Mouse (Mus musculus) embryonic facial prominence, embryonic 14.5 days (tissue): Measurements from ENCODE around the gene Pcgf3. TPM values are rescaled to one million over a fixed set of nuclear protein-coding genes. Genes with fewer than 3 reads are reported as not detected.

ENCODE experiments used
- ATAC-seq: fragments of 200-750 bp; cut with Nextera tagmentation; 2 replicates; pipeline ENCODE4 v1.8.0; 2017; ENCODE audit warnings: low read depth, moderate number of reproducible peaks, moderate TSS enrichment
- DNase-seq: peaks from one replicate; pipeline ENCODE4 v3.0.0-alpha.2; 2015; ENCODE audit warnings: low spot score
- H3K27ac ChIP-seq: fragments of 300-500 bp; sonication (generic); replicated peaks from 2 replicates; pipeline ENCODE4 v1.5.1; 2014; ENCODE audit warnings: low read depth, mild to moderate bottlenecking, low read length, moderate library complexity
- H3K27me3 ChIP-seq: fragments of 300-500 bp; sonication (generic); replicated peaks from 2 replicates; pipeline ENCODE4 v1.6.1; 2014; ENCODE audit warnings: low read length; ENCODE audit not compliant: control insufficient read depth, insufficient read depth
- H3K36me3 ChIP-seq: fragments of 300-500 bp; sonication (generic); 2 replicates; pipeline ENCODE4 v1.6.1; 2014; ENCODE audit warnings: low read length, mixed read lengths; ENCODE audit not compliant: control insufficient read depth, insufficient read depth
- H3K4me1 ChIP-seq: fragments of 300-500 bp; sonication (generic); 2 replicates; pipeline ENCODE4 v1.6.1; 2014; ENCODE audit warnings: antibody characterized with exemption, low read length; ENCODE audit not compliant: control insufficient read depth, insufficient read depth
- H3K4me2 ChIP-seq: fragments of 300-500 bp; sonication (generic); 2 replicates; pipeline ENCODE4 v1.6.1; 2014; ENCODE audit warnings: low read depth, mild to moderate bottlenecking, low read length, moderate library complexity, mixed read lengths
- H3K4me3 ChIP-seq: fragments of 300-500 bp; sonication (generic); 2 replicates; pipeline ENCODE4 v1.5.1; 2014; ENCODE audit warnings: low read depth, mild to moderate bottlenecking, low read length
- H3K9ac ChIP-seq: fragments of 300-500 bp; sonication (generic); 2 replicates; pipeline ENCODE4 v1.6.1; 2014; ENCODE audit warnings: low read depth, mild to moderate bottlenecking, low read length, moderate library complexity, mixed read lengths
- H3K9me3 ChIP-seq: fragments of 300-500 bp; sonication (generic); 2 replicates; pipeline ENCODE4 v1.6.1; 2016; ENCODE audit warnings: low read length; ENCODE audit not compliant: control insufficient read depth
- WGBS: fragments of 180-500 bp; shearing (Covaris S2); extraction: QIAGEN DNeasy Blood & Tissue Kit; methylation state at CpG from one replicate; pipeline ENCODE4 v1.1.7; 2014; 5-methylcytosine and 5-hydroxymethylcytosine counted together
- polyA plus RNA-seq: library from polyadenylated mRNA; unstranded; fragments of >200 nt; fragmentation: Nextera tagmentation; extraction: Ambion mirVana; gene quantifications from 2 replicates; pipeline ENCODE4 v1.2.1, GENCODE M21; 2014

The Pcgf3 gene
- polyA plus RNA-seq, result 22.9 and 23.8 TPM in 2 replicates

DNA sequence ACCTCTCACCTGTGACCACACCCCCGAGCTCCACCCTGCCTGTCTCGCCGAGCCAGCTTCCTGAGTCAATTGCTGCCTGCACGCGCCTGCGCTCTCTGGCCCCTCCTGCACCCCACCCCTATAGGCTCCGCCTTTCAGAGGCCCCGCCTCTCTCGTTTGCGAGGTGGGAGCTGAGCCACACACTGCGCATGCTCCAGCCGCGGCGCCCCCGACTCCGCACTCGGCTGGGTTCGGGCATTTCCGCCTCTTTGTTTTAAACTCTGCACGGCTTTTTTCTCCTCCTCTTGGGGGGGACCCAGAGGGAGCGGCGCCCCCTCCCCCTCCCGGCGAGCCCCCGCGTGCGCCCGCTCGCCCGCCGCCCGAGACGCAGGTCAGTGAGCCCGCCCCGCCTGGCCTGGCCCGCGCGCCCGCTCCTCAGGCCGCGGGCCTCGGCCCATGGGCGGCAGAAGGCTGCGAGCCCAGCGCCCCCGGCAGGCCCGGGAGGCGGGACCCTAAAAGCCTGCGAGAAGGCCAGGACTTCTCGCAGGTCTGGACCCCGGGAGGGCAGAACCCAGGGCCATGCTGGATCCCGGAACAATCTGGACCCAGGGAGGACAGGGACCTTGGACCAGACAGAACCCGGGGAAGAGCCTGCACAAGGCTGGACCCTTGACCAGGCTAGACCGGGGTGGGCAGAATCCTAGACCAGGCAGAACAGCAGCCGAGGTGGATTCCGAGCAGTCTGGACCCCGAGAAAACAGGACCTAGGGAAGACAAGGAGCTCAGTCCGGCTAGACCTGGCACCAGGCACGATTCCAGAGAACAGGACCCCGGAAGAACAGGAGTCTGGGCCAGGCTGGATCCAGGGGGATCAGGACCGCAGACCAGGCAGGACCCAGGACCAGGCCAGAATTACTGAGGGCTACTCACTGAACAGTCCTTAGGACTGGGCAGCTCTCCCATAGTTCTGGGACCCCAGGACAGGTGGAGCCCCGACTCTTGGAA is at the start of gene Pcgf3:
Pcgf3 (plus strand) TSS at position 151 of the 984 bp plus-strand sequence.
- peak; percentile 98 for DNase-seq
- peak within 1 kb of the TSS; percentile 100 for H3K4me2 ChIP-seq
- ATAC-seq, result peak; percentile 96
- WGBS, result 1% methylated on average over 40 of the region's 62 CpGs
- H3K36me3 ChIP-seq, result 0 out of 2 replicates have a peak, but pooled peaks cover 9% of the 10 kb centered on the region
- no peaks in the 10 kb centered on the region for H3K9me3 ChIP-seq
- peak within 1 kb of the TSS; percentile 70 for H3K4me3 ChIP-seq
- 0 out of 2 replicates have a peak, but pooled peaks cover 3% of the 10 kb centered on the region for H3K27me3 ChIP-seq
- H3K9ac ChIP-seq, result peak within 1 kb of the TSS; percentile 99
- peaks cover 21% of the 10 kb centered on the region for H3K4me1 ChIP-seq
- H3K27ac ChIP-seq, result peak within 1 kb of the TSS; percentile 85

DNA sequence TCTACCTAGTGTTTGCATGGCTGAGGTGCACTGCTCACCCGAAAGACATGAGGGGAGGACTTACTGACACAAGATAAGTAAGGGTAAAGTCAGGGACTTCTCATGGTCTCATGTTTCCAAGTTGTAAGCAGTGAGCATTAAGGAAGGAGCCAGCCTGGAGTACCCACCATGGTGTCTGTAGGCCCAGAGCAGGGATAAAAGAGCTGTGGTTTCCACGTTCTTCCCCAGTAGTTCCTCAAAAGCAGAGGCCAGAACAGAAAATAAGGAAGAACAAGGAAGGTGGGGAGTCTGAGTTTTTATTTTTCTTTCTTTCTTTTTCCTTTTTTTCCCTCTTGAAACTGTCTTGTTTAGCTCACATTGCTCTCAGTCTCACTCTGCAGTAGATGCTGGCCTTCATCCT is 46.3 kb upstream of the Pcgf3 start:
- no peaks in the 10 kb centered on the region for H3K4me1 ChIP-seq
- H3K27me3 ChIP-seq, result no peaks in the 10 kb centered on the region
- H3K9me3 ChIP-seq, result no peaks in the 10 kb centered on the region
- no peak overlapping the region for H3K4me2 ChIP-seq
- H3K9ac ChIP-seq, result no peak overlapping the region
- DNase-seq, result no peak
- no peak overlapping the region for H3K27ac ChIP-seq
- no peaks in the 10 kb centered on the region for H3K36me3 ChIP-seq
- ATAC-seq, result no peak
- WGBS, result 74% methylated on average over 2 of the region's 2 CpGs
- no peak overlapping the region for H3K4me3 ChIP-seq

DNA sequence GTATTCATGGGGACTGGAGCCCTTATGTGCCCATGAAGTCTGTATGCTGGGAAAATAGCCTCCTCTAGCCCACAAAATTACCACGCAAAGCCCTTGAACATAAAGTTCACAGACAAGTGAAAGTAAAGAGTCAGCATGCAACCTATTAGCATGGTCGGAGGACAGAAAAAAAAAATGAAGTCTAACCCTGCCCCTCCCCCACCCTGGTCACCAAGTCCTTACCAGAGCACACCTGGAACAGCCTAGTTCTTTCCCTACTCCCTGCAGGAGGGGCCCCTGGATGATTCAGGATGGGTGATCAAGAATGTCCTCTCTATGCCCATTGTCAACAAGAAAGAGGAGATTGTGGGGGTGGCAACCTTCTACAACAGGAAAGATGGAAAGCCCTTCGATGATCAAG is 38.3 kb upstream of the Pcgf3 start:
- no peak overlapping the region for H3K4me3 ChIP-seq
- no peak for DNase-seq
- 66% methylated on average over 3 of the region's 3 CpGs for WGBS
- no peak overlapping the region for H3K27ac ChIP-seq
- no peaks in the 10 kb centered on the region for H3K36me3 ChIP-seq
- H3K4me2 ChIP-seq, result no peak overlapping the region
- no peak overlapping the region for H3K9ac ChIP-seq
- H3K4me1 ChIP-seq, result no peaks in the 10 kb centered on the region
- no peaks in the 10 kb centered on the region for H3K9me3 ChIP-seq
- H3K27me3 ChIP-seq, result no peaks in the 10 kb centered on the region
- no peak for ATAC-seq

DNA sequence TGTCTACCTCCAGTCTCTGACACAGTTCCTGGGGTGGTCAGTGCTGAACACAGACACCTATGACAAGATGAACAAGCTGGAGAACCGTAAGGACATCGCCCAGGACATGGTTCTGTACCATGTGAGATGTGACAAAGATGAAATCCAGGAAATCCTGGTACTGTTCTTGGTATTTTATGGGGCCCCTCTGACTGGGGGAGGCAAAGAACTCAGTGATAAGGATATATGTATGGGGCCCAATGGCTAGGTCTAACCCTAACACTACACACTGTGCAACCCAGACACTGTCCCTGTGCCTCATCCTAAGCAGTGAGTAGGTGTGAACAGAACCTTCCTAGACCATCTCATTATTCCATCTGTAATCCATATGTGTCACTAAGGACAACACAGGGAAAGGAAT is 37.6 kb upstream of the Pcgf3 start:
- H3K36me3 ChIP-seq, result no peaks in the 10 kb centered on the region
- H3K27ac ChIP-seq, result no peak overlapping the region
- no peaks in the 10 kb centered on the region for H3K4me1 ChIP-seq
- H3K4me3 ChIP-seq, result no peak overlapping the region
- DNase-seq (no peak), ATAC-seq (no peak)
- WGBS, result 80% methylated on average over 2 of the region's 2 CpGs
- H3K9ac ChIP-seq, result no peak overlapping the region
- H3K27me3 ChIP-seq, result no peaks in the 10 kb centered on the region
- no peaks in the 10 kb centered on the region for H3K9me3 ChIP-seq
- no peak overlapping the region for H3K4me2 ChIP-seq

DNA sequence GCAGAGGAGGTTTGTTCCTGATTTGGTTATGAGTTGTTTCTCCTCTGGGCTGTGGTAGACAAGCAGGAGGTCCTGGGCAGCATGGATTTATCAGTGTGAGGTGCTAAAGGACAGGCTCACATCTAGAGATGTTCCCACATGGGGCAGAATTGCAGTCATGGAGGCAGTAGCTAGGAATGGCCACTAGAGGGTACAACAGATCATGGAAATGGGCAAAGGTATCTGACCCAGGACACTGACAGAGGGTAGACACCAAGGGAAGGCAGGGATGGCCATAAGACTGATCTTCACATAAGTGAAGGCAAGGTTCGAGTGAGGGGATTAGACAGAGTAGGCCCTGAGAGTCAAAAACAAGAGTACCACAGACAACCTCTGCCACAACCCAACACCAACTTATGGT is 33.8 kb upstream of the Pcgf3 start:
- Histone ChIP-seq H3K27me3 (no peaks in the 10 kb centered on the region), H3K27ac (no peak overlapping the region), H3K4me2 (no peak overlapping the region), H3K9me3 (no peaks in the 10 kb centered on the region), H3K36me3 (peaks cover 27% of the 10 kb centered on the region), H3K4me3 (no peak overlapping the region), H3K4me1 (no peaks in the 10 kb centered on the region), H3K9ac (no peak overlapping the region)
- ATAC-seq (peak; percentile 63; the same call in 1 of the 2 replicates), DNase-seq (peak; percentile 12)
- WGBS, result 64% methylated on average over 1 of the region's 1 CpGs

DNA sequence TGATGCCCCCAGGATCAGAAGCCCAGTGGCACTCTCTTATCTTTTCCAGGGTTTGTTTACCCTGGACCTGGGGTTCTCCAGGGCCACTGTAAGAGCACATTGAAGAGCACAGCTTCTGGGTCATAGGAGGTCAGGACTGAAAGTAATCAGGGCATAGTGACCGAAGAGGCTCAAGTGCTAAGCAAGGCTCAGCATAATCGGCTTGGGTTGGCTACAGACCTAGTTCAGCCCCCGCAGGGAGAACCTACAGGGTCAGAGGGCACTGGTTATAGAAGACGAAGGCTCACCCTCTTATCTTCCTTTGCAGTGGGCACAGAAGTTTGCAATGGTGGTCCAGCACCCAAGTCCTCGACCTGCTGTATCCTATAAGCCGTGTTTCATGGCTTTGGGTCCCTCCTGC is 29.8 kb upstream of the Pcgf3 start:
- Histone ChIP-seq H3K4me3 (no peak overlapping the region), H3K9ac (no peak overlapping the region), H3K4me1 (peaks cover 9% of the 10 kb centered on the region; the same call in 1 of the 2 replicates), H3K4me2 (no peak overlapping the region), H3K27me3 (no peaks in the 10 kb centered on the region), H3K9me3 (no peaks in the 10 kb centered on the region), H3K36me3 (peaks cover 37% of the 10 kb centered on the region), H3K27ac (no peak overlapping the region)
- ATAC-seq, result no peak
- DNase-seq, result no peak
- 89% methylated on average over 6 of the region's 6 CpGs for WGBS

DNA sequence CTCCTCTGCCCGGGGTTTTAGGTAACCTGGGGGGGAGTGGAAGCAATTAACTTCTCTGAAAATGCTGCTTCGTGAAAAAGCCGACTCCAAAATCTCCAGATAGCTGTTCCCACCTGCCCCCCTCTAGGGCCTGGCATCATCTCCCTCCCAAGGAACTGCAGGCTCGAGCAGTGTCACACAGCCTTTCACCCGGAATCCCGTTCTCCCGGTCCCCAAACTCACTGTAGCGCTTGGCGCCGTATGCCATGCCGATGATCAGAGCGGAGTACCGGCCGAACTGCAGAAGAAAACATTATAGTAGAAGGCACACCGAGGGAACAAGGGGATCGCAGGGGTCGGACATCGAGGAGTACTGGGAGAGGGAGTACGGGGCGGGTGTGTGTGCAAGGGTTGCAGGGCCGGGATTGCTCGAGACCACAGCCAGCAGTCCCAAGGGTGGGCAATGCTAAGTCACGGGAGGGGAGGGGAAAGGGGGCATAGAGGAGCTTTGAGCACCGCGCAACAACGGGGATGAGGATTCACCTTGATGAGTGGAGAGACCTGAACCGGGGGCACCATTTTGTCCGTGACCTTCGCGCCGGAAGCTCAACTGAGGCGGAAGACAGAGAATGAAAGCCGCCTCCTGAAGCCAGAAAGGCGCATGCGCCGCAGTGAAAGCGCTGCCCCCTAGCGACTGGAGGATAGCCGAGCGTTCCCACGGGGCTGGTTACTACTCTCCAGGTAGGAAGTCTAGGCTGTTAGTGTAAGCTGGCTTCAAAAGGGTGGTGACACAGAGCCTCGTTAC is 27.0 kb upstream of the Pcgf3 start, which contains the start of gene Atp5k:
Atp5k (minus strand) TSS at position 645 of the 784 bp plus-strand sequence.
- Histone ChIP-seq H3K9me3 (no peaks in the 10 kb centered on the region), H3K4me1 (peaks cover 9% of the 10 kb centered on the region; the same call in 1 of the 2 replicates), H3K27ac (no peak within 1 kb of the TSS), H3K27me3 (no peaks in the 10 kb centered on the region), H3K9ac (peak within 1 kb of the TSS; percentile 91), H3K4me3 (peak within 1 kb of the TSS; percentile 92), H3K4me2 (peak within 1 kb of the TSS; percentile 80), H3K36me3 (peaks cover 37% of the 10 kb centered on the region)
- WGBS, result under 1% methylated on average over 42 of the region's 42 CpGs
- DNase-seq (peak; percentile 95), ATAC-seq (peak; percentile 91)

DNA sequence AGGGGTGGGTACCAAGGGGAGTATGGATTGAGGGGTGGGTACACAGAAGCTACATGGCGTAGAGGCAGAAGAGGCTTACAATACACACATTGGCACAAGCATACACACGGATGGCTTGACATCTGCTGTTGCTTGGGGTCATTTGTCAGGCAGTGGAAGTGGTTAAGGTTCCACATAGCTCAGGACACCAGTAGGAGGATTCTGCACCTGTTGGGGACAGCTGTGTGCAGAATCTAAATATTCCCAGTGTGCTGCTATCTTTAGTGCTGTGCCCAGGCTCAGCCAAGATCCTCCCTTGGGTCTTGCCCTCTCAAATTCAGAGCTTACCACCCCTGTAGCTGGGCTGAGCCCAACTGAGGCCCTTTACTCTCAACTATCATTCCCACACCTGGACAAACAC is 24.9 kb upstream of the Pcgf3 start:
- ATAC-seq, result peak; percentile 30; the same call in 1 of the 2 replicates

More for the DNA sequence above, 24.9 kb upstream of the Pcgf3 start:
- Histone ChIP-seq H3K36me3 (peaks cover 21% of the 10 kb centered on the region), H3K4me3 (no peak overlapping the region), H3K4me2 (no peak overlapping the region), H3K4me1 (peaks cover 9% of the 10 kb centered on the region; the same call in 1 of the 2 replicates), H3K27ac (no peak overlapping the region), H3K9ac (no peak overlapping the region), H3K9me3 (no peaks in the 10 kb centered on the region), H3K27me3 (no peaks in the 10 kb centered on the region)
- WGBS, result 54% methylated on average over 2 of the region's 2 CpGs
- peak; percentile 56 for DNase-seq
